Mouse (Mus musculus) liver, embryonic 14.5 days (tissue): ENCODE results near the gene Mllt1.

Experiments used
- CTCF ChIP-seq: IDR thresholded peaks from 2 replicates; pipeline ENCODE4 v1.5.1; 2016; ENCODE audit warnings: antibody characterized with exemption, low read depth, control low read depth
- EP300 ChIP-seq: IDR thresholded peaks from 2 replicates; pipeline ENCODE4 v1.6.1; 2016; ENCODE audit warnings: antibody characterized with exemption, low read depth

DNA sequence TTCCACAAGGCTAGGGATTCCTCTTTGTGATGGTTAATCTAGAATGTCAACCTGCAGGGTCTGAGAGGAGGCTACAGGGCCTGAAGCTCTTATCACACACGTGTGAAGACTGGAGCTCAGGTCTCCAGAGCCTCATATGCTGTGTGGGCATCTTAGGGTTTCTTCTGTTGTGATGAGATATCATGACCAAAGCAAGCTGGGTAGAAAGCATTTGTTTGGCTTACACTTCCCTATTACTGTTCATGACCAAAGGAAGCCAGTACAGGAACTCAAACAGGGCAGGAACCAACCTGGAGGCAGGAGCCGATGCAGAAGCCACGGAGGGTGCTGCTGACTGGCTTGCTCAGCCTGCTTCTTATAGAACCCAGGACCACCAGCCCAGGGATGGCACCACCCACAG lies 79.8 kb downstream of the Mllt1 start:
- TF ChIP-seq CTCF (no peak), EP300 (no peak)
